Mouse (Mus musculus): ENCODE results near the gene Bmi1.

Bmi1 gene

DNA sequence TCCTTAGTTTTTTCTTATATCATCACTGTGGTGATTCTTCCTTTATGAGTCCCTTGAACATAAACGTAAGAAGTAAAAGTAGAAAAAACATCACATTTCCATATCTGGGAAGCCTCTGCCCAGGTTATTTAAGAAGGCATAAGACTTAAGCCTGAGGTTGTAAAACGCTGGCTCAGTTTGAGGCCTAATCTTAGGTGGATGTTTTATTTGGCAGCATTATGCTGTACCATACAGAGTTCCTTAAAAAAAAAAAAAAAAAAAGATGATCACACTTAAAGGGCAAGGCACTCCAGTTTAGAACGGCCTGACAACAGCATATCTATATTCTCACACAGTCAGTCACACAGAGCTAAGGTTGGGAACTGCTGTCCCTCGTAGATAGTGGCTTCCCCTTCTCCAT is 49.1 kb downstream of the Bmi1 start:
- DNase-seq (ENCODE audit: low spot score) = no peak

DNA sequence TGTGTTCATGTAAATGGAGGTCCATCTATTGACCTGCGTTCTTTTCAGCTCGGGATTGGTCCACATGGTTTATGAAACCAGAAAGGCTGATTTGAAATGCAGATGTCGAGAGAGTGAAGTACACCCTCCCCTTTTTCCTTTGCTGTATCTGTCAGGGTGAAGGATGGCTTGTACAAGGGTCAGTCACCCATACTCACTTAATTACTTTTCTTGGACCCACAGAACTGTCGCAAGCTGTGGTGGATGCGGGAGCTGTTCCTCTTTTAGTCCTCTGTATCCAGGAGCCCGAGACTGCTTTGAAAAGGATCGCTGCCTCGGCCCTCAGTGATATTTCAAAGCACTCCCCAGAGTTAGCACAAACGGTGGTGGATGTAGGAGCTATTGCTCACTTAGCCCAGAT is 54.9 kb downstream of the Bmi1 start:
- peak; percentile 67 for DNase-seq (ENCODE audit: low spot score)

GRCm38 (mm10) chr2:18734394-18735127 is 57.7 kb downstream of the Bmi1 start:
- peak; percentile 15 for DNase-seq (ENCODE audit: low spot score)
